Mouse (Mus musculus) stomach, postnatal 0 days (tissue): ENCODE results near the gene Tpte.

ENCODE experiments used
- CTCF ChIP-seq: IDR thresholded peaks from 2 replicates; pipeline ENCODE4 v1.5.1; 2016; ENCODE audit warnings: antibody characterized with exemption, low read depth, mild to moderate bottlenecking, moderate library complexity
- EP300 ChIP-seq: optimal IDR thresholded peaks from 2 replicates; pipeline ENCODE3; 2016; ENCODE audit warnings: antibody characterized with exemption

GRCm38 (mm10) chr8:22359359-22359758 lies 76.1 kb downstream of the Tpte start:
- no peak for TF ChIP-seq CTCF
- no peak for TF ChIP-seq EP300
